Mouse (Mus musculus) MEL (cell line): ENCODE measurements around the gene Rnf215. TPM values are rescaled to one million over a fixed set of nuclear protein-coding genes. Genes with fewer than 3 reads are reported as not detected.

Experiments used
- DNase-seq: peaks from one replicate; pipeline ENCODE4 v3.0.0; 2011; ENCODE audit warnings: low read depth, low spot score
- H3K27ac ChIP-seq: 2 replicates; pipeline ENCODE4 v1.5.1; 2012; ENCODE audit warnings: low read depth, mild to moderate bottlenecking, control low read depth, low read length, moderate library complexity; ENCODE audit not compliant: control insufficient read depth
- H3K27me3 ChIP-seq, 2 experiments: fragments of 150-350 bp in 1 of 2; sonication (generic) in 1 of 2; 2 replicates each; pipeline ENCODE4 v1.6.1; 2012; ENCODE audit warnings: low read length in 2 of 2, mild to moderate bottlenecking in 2 of 2, improper control_type of control experiment in 1 of 2, moderate library complexity in 1 of 2; ENCODE audit not compliant: insufficient read depth in 2 of 2, control insufficient read depth in 1 of 2
- H3K36me3 ChIP-seq, 2 experiments: 2 replicates each; pipeline ENCODE4 v1.6.1; 2012 to 2014; ENCODE audit warnings: low read length in 2 of 2, improper control_type of control experiment in 1 of 2, inconsistent platforms in 1 of 2, mild to moderate bottlenecking in 1 of 2; ENCODE audit not compliant: insufficient read depth in 2 of 2, control insufficient read depth in 1 of 2
- H3K4me1 ChIP-seq, 2 experiments: fragments of 150-350 bp in 1 of 2; sonication (generic) in 1 of 2; 2 replicates each; pipeline ENCODE4 v1.6.1; 2012; ENCODE audit warnings: low read length in 2 of 2, improper control_type of control experiment in 1 of 2, mild to moderate bottlenecking in 1 of 2; ENCODE audit not compliant: insufficient read depth in 2 of 2, control insufficient read depth in 1 of 2
- H3K4me3 ChIP-seq, 2 experiments: fragments of 150-350 bp in 1 of 2; sonication (generic) in 1 of 2; 2 replicates each; pipeline ENCODE4 v1.5.1; 2012; ENCODE audit warnings: low read depth in 2 of 2, low read length in 2 of 2, mild to moderate bottlenecking in 2 of 2, moderate library complexity in 2 of 2, control low read depth in 1 of 2, improper control_type of control experiment in 1 of 2; ENCODE audit not compliant: control insufficient read depth in 1 of 2, insufficient read depth in 1 of 2
- H3K79me2 ChIP-seq: 2 replicates; pipeline ENCODE4 v1.6.1; 2012; ENCODE audit warnings: mild to moderate bottlenecking, low read length, moderate library complexity; ENCODE audit not compliant: control insufficient read depth, poor library complexity, insufficient read depth
- H3K9ac ChIP-seq: 2 replicates; pipeline ENCODE4 v1.6.1; 2012; ENCODE audit warnings: low read depth, mild to moderate bottlenecking, control low read depth, low read length, moderate library complexity; ENCODE audit not compliant: control insufficient read depth, poor library complexity, severe bottlenecking
- H3K9me3 ChIP-seq: fragments of 150-350 bp; sonication (generic); replicated peaks from 2 replicates; pipeline ENCODE4 v1.6.1; 2012; ENCODE audit warnings: mild to moderate bottlenecking, low read length, improper control_type of control experiment, moderate library complexity; ENCODE audit not compliant: insufficient read depth
- BHLHE40 ChIP-seq: IDR thresholded peaks from 2 replicates; pipeline ENCODE4 v1.6.1; 2012; ENCODE audit warnings: low read depth, mild to moderate bottlenecking, inconsistent platforms, low read length, improper control_type of control experiment, borderline replicate concordance
- E2F4 ChIP-seq: IDR thresholded peaks from 2 replicates; pipeline ENCODE4 v1.6.1; 2011; ENCODE audit warnings: low read depth, low read length, improper control_type of control experiment, borderline replicate concordance
- EP300 ChIP-seq, 2 experiments: IDR thresholded peaks; 2 replicates each; pipeline ENCODE4 v1.6.1; 2011; ENCODE audit warnings: improper control_type of control experiment in 2 of 2, low read length in 2 of 2, low read depth in 1 of 2, mild to moderate bottlenecking in 1 of 2
- GATA1 ChIP-seq: IDR thresholded peaks from 2 replicates; pipeline ENCODE4 v1.6.1; 2011; ENCODE audit warnings: low read depth, low read length, improper control_type of control experiment
- MAX ChIP-seq: IDR thresholded peaks from 2 replicates; pipeline ENCODE4 v1.6.1; 2011; ENCODE audit warnings: low read length, improper control_type of control experiment
- MAZ ChIP-seq: IDR thresholded peaks from 2 replicates; pipeline ENCODE4 v1.6.1; 2012; ENCODE audit warnings: low read depth, mild to moderate bottlenecking, inconsistent platforms, low read length, improper control_type of control experiment
- MXI1 ChIP-seq: IDR thresholded peaks from 2 replicates; pipeline ENCODE4 v1.6.1; 2011; ENCODE audit warnings: mild to moderate bottlenecking, low read depth, low read length, improper control_type of control experiment
- MYB ChIP-seq: IDR thresholded peaks from 2 replicates; pipeline ENCODE4 v1.6.1; 2011; ENCODE audit warnings: mild to moderate bottlenecking, low read depth, low read length, improper control_type of control experiment
- MYC ChIP-seq: IDR thresholded peaks from 2 replicates; pipeline ENCODE4 v1.6.1; 2011; ENCODE audit warnings: low read depth, mild to moderate bottlenecking, low read length, improper control_type of control experiment, moderate library complexity
- NRF1 ChIP-seq: IDR thresholded peaks from 2 replicates; pipeline ENCODE4 v1.6.1; 2014; ENCODE audit warnings: low read depth, mild to moderate bottlenecking, inconsistent platforms, low read length, improper control_type of control experiment, moderate library complexity; ENCODE audit not compliant: poor library complexity, insufficient read depth, severe bottlenecking
- POLR2A ChIP-seq, 2 experiments: IDR thresholded peaks; 2 replicates each; pipeline ENCODE4 v1.6.1; 2011 to 2012; ENCODE audit warnings: low read length in 2 of 2, mild to moderate bottlenecking in 2 of 2, control low read depth in 1 of 2, improper control_type of control experiment in 1 of 2, low read depth in 1 of 2, moderate library complexity in 1 of 2; ENCODE audit not compliant: control insufficient read depth in 1 of 2, insufficient read depth in 1 of 2, poor library complexity in 1 of 2
- RCOR1 ChIP-seq: IDR thresholded peaks from 2 replicates; pipeline ENCODE4 v1.6.1; 2012; ENCODE audit warnings: low read depth, mild to moderate bottlenecking, inconsistent platforms, low read length, improper control_type of control experiment
- SIN3A ChIP-seq: IDR thresholded peaks from 2 replicates; pipeline ENCODE4 v1.6.1; 2012; ENCODE audit warnings: low read length, improper control_type of control experiment, inconsistent platforms
- SMC3 ChIP-seq: IDR thresholded peaks from 2 replicates; pipeline ENCODE4 v1.6.1; 2011; ENCODE audit warnings: low read depth, low read length, improper control_type of control experiment
- TCF12 ChIP-seq: IDR thresholded peaks from 2 replicates; pipeline ENCODE4 v1.6.1; 2014; ENCODE audit warnings: low read depth, mild to moderate bottlenecking, inconsistent platforms, low read length, improper control_type of control experiment, moderate library complexity
- ZC3H11A ChIP-seq: IDR thresholded peaks from 2 replicates; pipeline ENCODE4 v1.6.1; 2012; ENCODE audit warnings: low read depth, mild to moderate bottlenecking, inconsistent platforms, low read length, improper control_type of control experiment
- polyA plus RNA-seq, 2 experiments: library from polyadenylated mRNA; stranded (reverse) in 1 of 2; unstranded in 1 of 2; fragments of >175 nt in 1 of 2; fragments of >200 nt in 1 of 2; gene quantifications; 2 replicates each; pipeline versions ENCODE4 v1.2.1 to v1.2.4; 2012; ENCODE audit warnings: low replicate concordance in 2 of 2, low read depth in 1 of 2; ENCODE audit not compliant: insufficient read length in 2 of 2, insufficient read depth in 1 of 2, missing spikeins in 1 of 2
- total RNA-seq: library from RNA; depleted of rRNA; stranded (reverse); fragments of 300-350 nt; gene quantifications from 2 replicates; pipeline ENCODE4 v1.2.3, GENCODE M21; 2012

Rnf215 gene
- total and polyA plus RNA-seq, 3 experiments, result 11.3 to 13.2 TPM; not detected in 1

- Histone ChIP-seq H3K9ac (no peak overlapping the region), H3K36me3 (peaks cover 0 to 3% of the 10 kb centered on the region in 2 experiments; a peak in 2 of 4 replicates), H3K9me3 (no peaks in the 10 kb centered on the region), H3K4me3 (no peak overlapping the region), H3K27ac (no peak overlapping the region), H3K4me1 (peaks cover 2 to 4% of the 10 kb centered on the region in 2 experiments), H3K27me3 (no peaks in the 10 kb centered on the region), H3K79me2 (no peaks in the 10 kb centered on the region)
- no peak for DNase-seq
- no peak for TF ChIP-seq EP300 (IDR thresholded peaks at IDR 0.05; ENCODE audit: low read depth in 1 of 2, low read length in 2 of 2)
- TF ChIP-seq SMC3, result no peak
- TF ChIP-seq NRF1, result no peak
- no peak for TF ChIP-seq GATA1
- no peak for TF ChIP-seq MXI1
- no peak for TF ChIP-seq MYB
- TF ChIP-seq BHLHE40, result no peak
- no peak for TF ChIP-seq SIN3A
- TF ChIP-seq MYC, result no peak
- no peak for TF ChIP-seq MAZ
These were observed 13.6 kb downstream of the Rnf215 start for GRCm38 (mm10) chr11:4148536-4149156.

DNA sequence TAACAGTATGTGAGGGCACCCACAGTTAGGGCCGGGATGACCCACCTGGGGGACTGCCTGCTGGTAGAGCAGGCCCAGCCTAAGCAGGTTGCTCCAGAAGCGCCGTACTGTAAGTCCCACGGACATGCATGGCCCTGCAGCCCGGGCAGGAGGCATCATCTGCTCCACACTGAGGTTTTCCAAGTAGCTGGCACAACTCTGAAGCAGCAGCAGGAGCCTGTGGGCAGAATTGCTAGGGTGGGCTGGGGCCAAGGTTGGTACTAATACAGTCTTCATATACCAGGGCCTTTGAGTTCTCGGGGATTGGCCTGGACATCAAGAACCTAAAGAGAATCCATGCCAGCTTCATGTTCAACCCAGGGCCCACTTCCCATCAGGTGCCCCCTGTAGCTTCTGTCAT lies 14.9 kb downstream of the Rnf215 start:
- no peaks in the 10 kb centered on the region for H3K27me3 ChIP-seq
- no peak overlapping the region for H3K27ac ChIP-seq
- TF ChIP-seq TCF12 (no peak), SMC3 (no peak), NRF1 (no peak), POLR2A (IDR thresholded peaks at IDR 0.05; ENCODE audit: control insufficient read depth in 1 of 2, insufficient read depth in 1 of 2, low read depth in 1 of 2, low read length in 2 of 2, poor library complexity in 1 of 2) (no peak), MAX (no peak), E2F4 (no peak), MAZ (no peak), RCOR1 (no peak), ZC3H11A (no peak)
- H3K4me1 ChIP-seq, result peaks cover 3 to 9% of the 10 kb centered on the region in 2 experiments
- no peak for DNase-seq
- H3K4me3 ChIP-seq, result no peak overlapping the region
- peaks cover 0 to 8% of the 10 kb centered on the region in 2 experiments; a peak in 2 of 4 replicates for H3K36me3 ChIP-seq
- no peak overlapping the region for H3K9ac ChIP-seq
- no peaks in the 10 kb centered on the region for H3K79me2 ChIP-seq
- H3K9me3 ChIP-seq, result no peaks in the 10 kb centered on the region
